Mouse (Mus musculus): ENCODE data around the gene Zfp444. TPM values are rescaled to one million over a fixed set of nuclear protein-coding genes. Genes with fewer than 3 reads are reported as not detected.
A peak's percentile ranks its signal among the peaks of the same experiment; 100 is the strongest.
"Not testable (repeated sequence)": the region's sequence is repeated elsewhere in the genome, so short reads cannot be mapped to it uniquely, and the experiment has no call there.

Zfp444 gene
- total and polyA plus RNA-seq, 3 experiments, result 15.0 to 45.2 (median 29.3) TPM

DNA sequence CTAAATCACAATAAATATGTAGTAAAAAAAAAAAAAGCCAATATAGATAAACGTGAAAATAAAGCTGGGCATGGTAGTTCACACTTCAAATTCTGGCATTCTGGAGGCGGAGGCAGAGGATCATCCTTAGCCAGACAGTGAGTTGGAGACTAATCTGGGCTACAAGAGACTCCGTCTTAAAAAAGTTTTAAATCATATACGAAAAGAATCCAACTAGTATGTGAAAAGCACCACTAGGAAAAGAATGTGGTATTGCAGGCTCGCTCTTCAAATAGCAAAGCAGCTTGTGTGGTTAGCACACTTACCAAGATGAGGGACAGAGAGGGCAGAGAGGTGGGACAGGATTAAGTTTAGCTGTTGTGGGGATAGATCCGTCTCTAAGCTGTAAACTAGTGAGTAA is 1.2 kb upstream of the Zfp444 start:
- DNase-seq (ENCODE audit: low spot score) (no peak), ATAC-seq (ENCODE audit: extremely low read depth, insufficient number of reproducible peaks, low FRiP score, poor library complexity, severe bottlenecking) (no peak)
- no peaks in the 10 kb centered on the region for H3K27me3 ChIP-seq (ENCODE audit: insufficient read depth, low read length)
- TF ChIP-seq POLR2AphosphoS5 (IDR thresholded peaks at IDR 0.05; ENCODE audit: insufficient replicate concordance, low read depth, low read length) (no peak), CTCF (IDR thresholded peaks at IDR 0.05; ENCODE audit: low read depth, low read length) (no peak), TAL1 (conservative IDR thresholded peaks at IDR 0.05; ENCODE audit: low read depth, low read length) (no peak), GATA1 (IDR thresholded peaks at IDR 0.05; ENCODE audit: borderline replicate concordance, low read length) (no peak), GATA2 (IDR thresholded peaks at IDR 0.05; ENCODE audit: borderline replicate concordance, low read depth, low read length) (no peak)
- peak overlapping the region; percentile 80; the same call in 1 of the 2 replicates for H3K4me3 ChIP-seq (ENCODE audit: low read depth, low read length)
- H3K36me3 ChIP-seq (replicated peaks), result peaks cover 19% of the 10 kb centered on the region
- H3K4me1 ChIP-seq (ENCODE audit: insufficient read depth, low read depth, low read length), result peaks cover 35% of the 10 kb centered on the region
- no peaks in the 10 kb centered on the region for H3K9me3 ChIP-seq (replicated peaks)

DNA sequence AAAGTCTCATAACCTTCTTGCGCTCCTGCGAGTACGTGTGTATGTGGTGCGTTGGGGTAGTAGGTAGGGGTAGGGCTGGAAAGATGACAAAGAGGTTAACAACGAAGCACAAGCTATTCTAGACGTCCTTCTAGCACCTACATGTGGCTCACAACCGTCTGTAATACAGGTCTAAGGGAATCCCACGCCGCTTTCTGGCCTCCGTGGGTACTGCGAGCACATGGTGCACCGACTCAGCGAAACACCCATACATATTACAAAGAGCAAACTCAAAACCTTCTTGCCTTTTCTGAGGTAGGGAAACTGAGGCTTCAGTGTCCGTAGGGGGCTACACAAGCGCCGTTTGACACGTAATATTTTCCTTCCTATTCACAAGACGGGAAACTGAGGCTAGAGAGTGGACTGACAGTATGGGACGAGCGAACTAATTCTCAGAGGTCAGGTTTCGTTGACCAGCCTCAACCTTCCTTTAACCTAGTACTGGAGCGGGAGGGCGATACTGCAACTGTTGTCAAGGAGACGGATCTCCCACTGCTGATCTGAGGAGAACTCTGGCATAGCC is 501 bp upstream of the Zfp444 start:
- ATAC-seq (ENCODE audit: extremely low read depth, insufficient number of reproducible peaks, low FRiP score, poor library complexity, severe bottlenecking), result peak; percentile 35; the same call in 1 of the 2 replicates
- DNase-seq (ENCODE audit: low spot score), result peak; percentile 41
- TF ChIP-seq GATA1 (IDR thresholded peaks at IDR 0.05; ENCODE audit: borderline replicate concordance, low read length) (no peak), GATA2 (IDR thresholded peaks at IDR 0.05; ENCODE audit: borderline replicate concordance, low read depth, low read length) (no peak), POLR2AphosphoS5 (IDR thresholded peaks at IDR 0.05; ENCODE audit: insufficient replicate concordance, low read depth, low read length) (no peak), TAL1 (conservative IDR thresholded peaks at IDR 0.05; ENCODE audit: low read depth, low read length) (no peak), CTCF (IDR thresholded peaks at IDR 0.05; ENCODE audit: low read depth, low read length) (no peak; the same call in 1 of the 2 replicates)
- peaks cover 35% of the 10 kb centered on the region for H3K4me1 ChIP-seq (ENCODE audit: insufficient read depth, low read depth, low read length)
- H3K27me3 ChIP-seq (ENCODE audit: insufficient read depth, low read length), result no peaks in the 10 kb centered on the region
- peaks cover 21% of the 10 kb centered on the region for H3K36me3 ChIP-seq (replicated peaks)
- peak overlapping the region; percentile 80 for H3K4me3 ChIP-seq (ENCODE audit: low read depth, low read length)
- no peaks in the 10 kb centered on the region for H3K9me3 ChIP-seq (replicated peaks)

DNA sequence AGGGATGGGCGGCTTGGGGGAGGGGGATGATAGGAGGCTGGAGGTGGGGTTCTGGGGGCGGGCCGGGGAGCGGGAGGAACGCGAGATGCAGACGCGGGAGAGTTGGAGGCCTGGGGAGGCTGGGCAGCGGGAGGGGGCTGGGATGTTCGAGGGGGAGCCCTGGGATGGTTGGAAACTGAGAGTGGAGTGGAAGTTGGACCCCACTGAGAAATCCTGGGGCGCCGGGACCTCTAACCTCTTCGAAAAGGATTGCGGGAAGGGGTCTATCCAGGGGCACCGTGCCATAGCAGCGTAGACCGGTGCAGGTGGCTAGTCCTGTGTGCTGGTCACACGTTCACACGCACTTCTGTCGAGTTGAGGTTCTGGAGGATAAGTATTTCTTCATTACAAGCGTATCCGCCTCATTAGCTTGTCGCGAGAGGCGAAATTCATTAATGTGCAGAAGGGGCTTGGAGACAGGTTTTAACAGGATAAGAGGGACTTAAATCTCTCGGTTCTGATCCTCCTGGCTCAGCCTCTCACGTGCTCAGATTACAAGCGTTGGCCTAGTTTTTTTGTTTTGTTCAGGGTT is 733 bp downstream of the Zfp444 start:
- TF ChIP-seq TAL1 (conservative IDR thresholded peaks at IDR 0.05; ENCODE audit: low read depth, low read length) (no peak), GATA1 (IDR thresholded peaks at IDR 0.05; ENCODE audit: borderline replicate concordance, low read length) (no peak), POLR2AphosphoS5 (IDR thresholded peaks at IDR 0.05; ENCODE audit: insufficient replicate concordance, low read depth, low read length) (no peak), CTCF (IDR thresholded peaks at IDR 0.05; ENCODE audit: low read depth, low read length) (no peak), GATA2 (IDR thresholded peaks at IDR 0.05; ENCODE audit: borderline replicate concordance, low read depth, low read length) (no peak)
- no peaks in the 10 kb centered on the region for H3K27me3 ChIP-seq (ENCODE audit: insufficient read depth, low read length)
- ATAC-seq (ENCODE audit: extremely low read depth, insufficient number of reproducible peaks, low FRiP score, poor library complexity, severe bottlenecking), result no peak
- peaks cover 35% of the 10 kb centered on the region for H3K4me1 ChIP-seq (ENCODE audit: insufficient read depth, low read depth, low read length)
- H3K9me3 ChIP-seq (replicated peaks), result no peaks in the 10 kb centered on the region
- H3K36me3 ChIP-seq (replicated peaks), result peaks cover 29% of the 10 kb centered on the region
- DNase-seq (ENCODE audit: low spot score), result peak; percentile 15
- peak overlapping the region; percentile 80 for H3K4me3 ChIP-seq (ENCODE audit: low read depth, low read length)

DNA sequence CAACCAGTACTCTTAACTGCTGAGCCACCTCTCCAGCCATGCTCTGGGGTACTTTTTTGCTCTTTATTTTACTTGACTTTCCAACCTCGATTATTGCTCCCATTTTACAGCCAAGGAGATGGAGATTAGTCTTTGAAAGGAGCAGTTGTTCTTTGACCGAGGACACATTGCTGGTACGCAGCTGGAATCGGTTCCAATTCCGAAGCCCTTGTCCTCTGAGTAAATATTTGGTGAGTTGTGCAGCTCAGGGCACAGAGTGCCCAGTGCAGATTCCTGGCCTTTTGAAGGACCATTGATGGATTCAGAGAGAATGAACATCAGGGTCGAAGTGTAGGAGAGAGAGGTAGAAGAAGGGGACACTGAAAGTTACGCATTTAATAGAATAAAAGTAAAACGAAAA is 1.8 kb downstream of the Zfp444 start:
- Histone ChIP-seq H3K4me3 (ENCODE audit: low read depth, low read length) (no peak overlapping the region), H3K9me3 (replicated peaks) (no peaks in the 10 kb centered on the region), H3K4me1 (ENCODE audit: insufficient read depth, low read depth, low read length) (peaks cover 35% of the 10 kb centered on the region), H3K27me3 (ENCODE audit: insufficient read depth, low read length) (no peaks in the 10 kb centered on the region), H3K36me3 (replicated peaks) (peaks cover 39% of the 10 kb centered on the region)
- no peak for TF ChIP-seq TAL1 (conservative IDR thresholded peaks at IDR 0.05; ENCODE audit: low read depth, low read length)
- no peak for TF ChIP-seq GATA1 (IDR thresholded peaks at IDR 0.05; ENCODE audit: borderline replicate concordance, low read length)
- TF ChIP-seq POLR2AphosphoS5 (IDR thresholded peaks at IDR 0.05; ENCODE audit: insufficient replicate concordance, low read depth, low read length), result no peak
- TF ChIP-seq GATA2 (IDR thresholded peaks at IDR 0.05; ENCODE audit: borderline replicate concordance, low read depth, low read length), result no peak
- no peak for TF ChIP-seq CTCF (IDR thresholded peaks at IDR 0.05; ENCODE audit: low read depth, low read length)
- DNase-seq (ENCODE audit: low spot score) (no peak), ATAC-seq (ENCODE audit: extremely low read depth, insufficient number of reproducible peaks, low FRiP score, poor library complexity, severe bottlenecking) (no peak)

DNA sequence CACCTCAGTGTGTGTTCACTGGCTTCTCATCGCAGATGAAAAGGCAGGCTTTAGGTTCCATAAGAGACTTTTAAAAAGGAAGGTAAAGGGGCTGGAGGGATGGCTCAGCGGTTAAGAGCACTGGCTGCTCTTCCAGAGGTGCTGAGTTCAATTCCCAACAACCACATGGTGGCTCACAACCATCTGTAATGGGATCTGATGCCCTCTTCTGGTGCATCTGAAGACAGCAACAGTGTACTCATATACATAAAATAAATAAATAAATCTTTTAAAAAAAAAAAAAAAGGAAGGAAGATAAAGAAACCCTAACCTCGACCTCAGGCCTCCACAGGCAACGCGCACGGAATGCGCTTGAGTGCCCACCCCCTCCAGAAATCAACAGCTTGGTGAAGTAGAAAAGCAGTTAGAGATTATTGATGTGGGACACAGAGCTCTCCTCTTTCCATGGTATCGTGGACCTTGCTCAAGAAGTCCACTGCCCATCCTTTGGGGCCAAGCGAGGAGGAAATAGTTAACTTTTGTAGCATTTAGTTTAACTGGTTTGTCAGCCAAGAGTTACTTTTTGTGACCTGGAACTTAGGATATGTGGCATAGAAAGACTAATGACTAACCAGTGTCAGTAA is 2.5 kb downstream of the Zfp444 start:
- not testable (repeated sequence) for H3K9me3 ChIP-seq (replicated peaks); H3K27me3 ChIP-seq (ENCODE audit: insufficient read depth, low read length); H3K4me3 ChIP-seq (ENCODE audit: low read depth, low read length); ATAC-seq (ENCODE audit: extremely low read depth, insufficient number of reproducible peaks, low FRiP score, poor library complexity, severe bottlenecking); DNase-seq (ENCODE audit: low spot score)
- peaks cover 44% of the 10 kb centered on the region for H3K36me3 ChIP-seq (replicated peaks)
- peaks cover 35% of the 10 kb centered on the region for H3K4me1 ChIP-seq (ENCODE audit: insufficient read depth, low read depth, low read length)

DNA sequence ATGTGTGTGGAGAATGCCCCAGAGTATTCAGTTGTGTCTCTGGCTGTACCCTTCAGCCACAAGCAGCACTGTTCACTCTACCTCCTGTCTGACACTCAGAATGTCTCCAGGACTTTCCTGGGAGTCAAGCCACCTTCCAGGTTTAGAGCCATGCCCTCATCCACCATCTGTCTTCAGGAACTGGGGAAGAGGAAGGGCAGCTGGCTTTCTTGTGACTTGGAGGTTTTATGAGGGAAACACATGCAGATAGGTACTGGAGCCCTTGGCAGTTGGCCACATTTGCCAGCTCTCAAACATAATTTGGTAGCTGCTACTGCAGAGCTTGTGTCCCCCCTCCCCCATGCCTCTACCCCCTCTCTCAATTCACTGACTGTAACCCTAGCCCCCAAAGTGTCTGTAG is 7.0 kb downstream of the Zfp444 start:
- TF ChIP-seq POLR2AphosphoS5 (IDR thresholded peaks at IDR 0.05; ENCODE audit: insufficient replicate concordance, low read depth, low read length) (no peak), GATA1 (IDR thresholded peaks at IDR 0.05; ENCODE audit: borderline replicate concordance, low read length) (no peak), CTCF (IDR thresholded peaks at IDR 0.05; ENCODE audit: low read depth, low read length) (no peak), TAL1 (conservative IDR thresholded peaks at IDR 0.05; ENCODE audit: low read depth, low read length) (no peak), GATA2 (IDR thresholded peaks at IDR 0.05; ENCODE audit: borderline replicate concordance, low read depth, low read length) (no peak)
- ATAC-seq (ENCODE audit: extremely low read depth, insufficient number of reproducible peaks, low FRiP score, poor library complexity, severe bottlenecking) (no peak), DNase-seq (ENCODE audit: low spot score) (no peak)
- no peak overlapping the region for H3K4me3 ChIP-seq (ENCODE audit: low read depth, low read length)
- no peaks in the 10 kb centered on the region for H3K27me3 ChIP-seq (ENCODE audit: insufficient read depth, low read length)
- peaks cover 5% of the 10 kb centered on the region; the same call in 1 of the 2 replicates for H3K4me1 ChIP-seq (ENCODE audit: insufficient read depth, low read depth, low read length)
- H3K36me3 ChIP-seq (replicated peaks), result peaks cover 78% of the 10 kb centered on the region
- no peaks in the 10 kb centered on the region for H3K9me3 ChIP-seq (replicated peaks)
